Mouse (Mus musculus) MEL-GATA-1-ER (cell line): ENCODE measurements around the gene Il12a.

Source experiments
- DNase-seq: peaks from one replicate; pipeline ENCODE4 v3.0.0-alpha.2; 2012; ENCODE audit warnings: low read depth; ENCODE audit errors: extremely low read depth

Il12a gene

DNA sequence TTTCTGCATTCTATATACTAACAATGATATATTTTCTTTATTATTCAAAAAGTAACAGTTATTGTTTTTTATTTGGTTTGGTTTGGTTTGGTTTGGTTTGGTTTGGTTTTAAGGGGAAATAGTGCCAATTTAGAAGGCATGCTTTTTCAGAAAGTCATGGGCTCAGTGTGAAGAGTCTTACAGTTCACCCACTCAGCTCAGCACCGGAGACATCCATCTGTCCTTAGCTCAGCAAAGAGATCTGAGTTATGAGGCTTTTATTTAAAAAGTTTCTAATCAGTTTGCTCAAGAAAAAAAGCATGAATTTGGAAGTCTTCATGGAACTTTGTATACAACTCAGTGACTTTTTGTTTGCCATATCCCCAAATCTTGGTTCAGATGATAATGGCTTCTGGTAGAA is 6.2 kb upstream of the Il12a start:
- no peak for DNase-seq

DNA sequence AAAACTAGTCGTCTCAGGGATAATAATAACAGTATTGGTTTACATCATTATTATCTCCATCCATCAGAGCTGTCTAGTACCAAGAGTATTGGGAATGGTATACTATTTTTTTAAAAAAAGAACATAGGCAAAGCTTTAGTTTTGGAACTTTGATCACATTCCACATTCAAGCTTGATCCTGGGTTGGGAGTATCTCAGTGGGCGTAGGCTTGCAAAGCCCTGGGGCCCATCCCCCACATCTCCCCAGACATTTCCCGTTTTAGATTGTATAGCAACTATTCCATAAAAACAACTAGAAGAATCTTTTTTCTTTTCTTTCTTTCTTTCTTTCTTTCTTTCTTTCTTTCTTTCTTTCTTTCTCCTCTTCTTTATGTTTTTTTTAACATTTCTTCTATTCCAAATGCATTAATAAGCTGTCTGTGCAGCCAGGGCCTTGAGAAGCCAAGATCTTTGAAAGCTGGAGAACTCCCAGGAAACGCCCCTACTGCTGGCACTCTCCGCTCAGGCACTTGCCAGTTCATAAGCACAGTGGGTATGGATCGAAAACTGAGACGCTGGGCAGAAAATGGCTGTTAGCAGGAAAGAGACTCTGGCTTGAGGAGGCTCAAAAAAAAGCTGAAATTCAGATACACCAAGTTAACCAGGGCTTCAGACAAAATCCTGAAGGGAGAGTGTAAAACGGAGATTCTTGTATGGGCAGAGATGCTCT is 3.4 kb upstream of the Il12a start:
- DNase-seq: no peak

DNA sequence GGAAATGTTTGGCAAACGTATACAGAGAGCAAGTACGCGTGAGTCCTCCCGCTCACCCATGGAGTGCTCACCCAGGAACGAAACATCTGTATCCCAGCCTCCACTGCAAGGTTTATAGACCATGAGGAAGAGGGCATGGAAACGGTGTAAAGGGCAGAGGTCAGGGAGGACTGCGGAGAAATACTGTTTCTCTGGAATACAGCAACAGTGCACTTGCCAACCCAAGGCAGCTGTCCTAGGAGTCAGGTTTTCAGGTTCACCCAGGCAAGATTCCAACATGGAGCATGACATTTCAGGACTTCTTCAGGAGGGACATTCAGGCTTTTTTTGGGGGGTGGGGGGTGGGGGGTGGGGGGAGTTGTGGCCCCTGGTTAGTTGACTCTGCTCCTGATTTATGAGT is 1.1 kb upstream of the Il12a start:
- DNase-seq: no peak

DNA sequence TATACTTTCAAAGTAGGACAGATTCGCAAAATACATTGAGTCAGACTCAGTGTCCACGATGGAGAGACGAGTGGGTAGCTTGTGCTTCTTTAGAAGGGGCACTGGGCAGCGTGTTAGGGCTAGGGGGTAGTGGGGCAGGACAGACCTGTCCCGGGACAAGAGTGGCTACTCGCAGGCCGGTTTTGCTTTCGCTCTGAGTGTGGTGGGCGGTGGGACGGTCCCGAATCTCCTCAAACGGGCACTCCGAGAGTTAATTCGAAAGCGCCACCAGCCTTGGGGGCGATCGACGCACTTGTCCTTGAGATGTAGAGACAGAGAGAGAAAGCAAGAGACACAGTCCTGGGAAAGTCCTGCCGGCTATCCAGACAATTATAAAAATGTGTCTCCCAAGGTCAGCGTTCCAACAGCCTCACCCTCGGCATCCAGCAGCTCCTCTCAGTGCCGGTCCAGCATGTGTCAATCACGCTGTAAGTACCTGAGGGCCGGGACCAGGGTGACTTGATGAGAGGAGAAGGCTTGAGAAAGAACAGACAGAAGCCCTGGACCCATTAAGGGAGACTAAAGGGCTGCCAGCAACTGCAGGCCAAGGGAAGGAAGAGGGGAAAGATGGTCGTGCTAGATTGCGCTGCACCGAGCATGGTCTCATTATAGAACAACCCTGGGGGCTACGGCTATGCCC is 795 bp downstream of the Il12a start:
- no peak for DNase-seq

DNA sequence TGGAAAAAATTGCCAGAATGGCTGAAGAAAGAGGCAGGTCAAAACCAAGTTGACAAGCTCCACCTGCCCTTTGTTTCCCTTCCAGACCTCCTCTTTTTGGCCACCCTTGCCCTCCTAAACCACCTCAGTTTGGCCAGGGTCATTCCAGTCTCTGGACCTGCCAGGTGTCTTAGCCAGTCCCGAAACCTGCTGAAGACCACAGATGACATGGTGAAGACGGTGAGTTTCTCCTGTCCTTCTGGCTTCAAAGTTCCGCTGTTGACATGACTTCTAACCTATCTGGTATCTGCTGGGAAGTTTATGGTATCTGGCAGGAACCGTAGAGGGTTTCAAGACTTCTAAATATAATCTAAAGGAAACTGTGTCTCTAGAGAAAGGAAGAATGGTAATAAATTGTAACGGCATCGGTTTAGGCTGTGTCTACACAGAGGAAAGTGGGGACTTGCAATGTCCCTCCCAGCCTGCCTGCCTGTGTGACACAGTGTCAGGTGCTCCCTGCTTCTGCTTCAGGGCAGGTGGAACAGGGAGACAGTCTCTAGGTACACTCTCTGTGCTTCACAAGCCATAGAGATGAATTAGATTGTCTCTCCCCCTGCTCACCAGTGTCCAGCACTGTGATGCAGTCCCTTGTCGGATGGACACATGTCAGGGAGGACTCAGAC is 1.6 kb downstream of the Il12a start:
- no peak for DNase-seq

DNA sequence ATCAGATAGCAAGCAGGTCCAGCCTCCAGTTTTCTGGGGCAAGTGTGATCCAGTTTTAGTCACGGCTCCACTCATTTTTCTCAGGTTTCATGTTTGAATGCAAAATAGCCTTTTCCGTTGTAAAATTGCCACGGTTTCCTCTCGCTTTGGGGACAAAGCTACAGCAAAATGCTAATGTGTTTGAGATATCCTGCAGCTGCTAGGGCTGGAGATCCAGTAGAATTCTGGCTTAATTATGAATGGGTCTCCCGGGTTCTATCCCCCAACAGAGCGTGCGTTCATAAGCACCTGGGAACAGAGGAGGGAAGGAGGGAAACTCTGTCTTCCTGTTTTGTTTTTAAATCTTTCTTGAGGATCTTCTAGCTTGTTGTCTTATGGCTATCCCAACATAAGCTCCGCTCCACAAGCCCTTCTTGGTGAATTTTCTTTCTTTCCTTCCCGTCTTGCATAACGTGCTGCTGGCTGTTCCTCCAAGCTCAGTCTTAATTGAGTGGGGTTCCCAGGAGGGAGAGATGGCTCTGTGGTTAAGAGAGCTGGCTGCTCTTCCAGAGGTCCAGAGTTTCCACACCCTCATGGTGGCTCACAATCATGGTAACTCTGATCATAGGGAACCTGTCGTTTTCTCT is 2.3 kb downstream of the Il12a start:
- no peak for DNase-seq

DNA sequence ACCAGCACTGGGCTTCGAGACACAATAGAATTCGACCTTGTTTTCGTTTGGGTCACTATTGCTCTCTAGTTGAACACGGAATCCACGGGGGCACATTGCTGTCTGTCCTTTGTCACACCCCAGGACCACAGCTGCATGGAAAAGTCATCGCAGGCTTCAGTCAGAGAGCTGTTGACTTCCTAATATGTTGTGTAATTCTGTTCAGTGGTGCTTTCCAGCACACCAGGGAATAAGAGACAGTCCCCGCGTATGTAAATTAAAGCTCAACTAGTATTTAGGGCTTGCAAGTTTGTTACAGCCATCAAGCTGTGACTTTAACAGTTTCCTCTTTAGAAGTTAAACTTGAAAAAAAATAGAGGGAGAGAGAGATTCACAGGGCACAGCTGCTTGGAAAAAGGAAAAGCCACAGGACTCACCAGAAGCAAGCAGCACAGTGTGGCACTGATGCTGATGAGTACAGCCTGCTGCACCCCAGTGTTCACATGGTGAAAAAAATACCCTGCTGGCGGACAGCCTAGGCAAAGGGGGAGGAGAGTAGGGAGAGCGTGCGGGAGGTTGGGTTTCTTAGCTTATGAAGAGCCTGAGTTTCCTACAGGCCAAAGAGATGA is 3.1 kb downstream of the Il12a start:
- DNase-seq: no peak

DNA sequence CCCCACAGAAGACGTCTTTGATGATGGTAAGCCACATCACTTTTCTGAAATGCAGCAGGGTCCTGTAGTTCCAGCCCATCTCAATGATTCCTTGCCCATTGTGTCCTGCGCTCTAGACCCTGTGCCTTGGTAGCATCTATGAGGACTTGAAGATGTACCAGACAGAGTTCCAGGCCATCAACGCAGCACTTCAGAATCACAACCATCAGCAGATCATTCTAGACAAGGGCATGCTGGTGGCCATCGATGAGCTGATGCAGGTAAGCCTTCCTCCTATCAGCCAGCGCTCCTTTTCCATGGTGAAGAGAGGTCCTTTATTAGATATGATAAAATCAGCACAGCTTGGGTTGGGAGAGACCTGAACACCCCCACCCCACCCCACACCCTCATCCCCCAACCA is 4.9 kb downstream of the Il12a start:
- no peak for DNase-seq

DNA sequence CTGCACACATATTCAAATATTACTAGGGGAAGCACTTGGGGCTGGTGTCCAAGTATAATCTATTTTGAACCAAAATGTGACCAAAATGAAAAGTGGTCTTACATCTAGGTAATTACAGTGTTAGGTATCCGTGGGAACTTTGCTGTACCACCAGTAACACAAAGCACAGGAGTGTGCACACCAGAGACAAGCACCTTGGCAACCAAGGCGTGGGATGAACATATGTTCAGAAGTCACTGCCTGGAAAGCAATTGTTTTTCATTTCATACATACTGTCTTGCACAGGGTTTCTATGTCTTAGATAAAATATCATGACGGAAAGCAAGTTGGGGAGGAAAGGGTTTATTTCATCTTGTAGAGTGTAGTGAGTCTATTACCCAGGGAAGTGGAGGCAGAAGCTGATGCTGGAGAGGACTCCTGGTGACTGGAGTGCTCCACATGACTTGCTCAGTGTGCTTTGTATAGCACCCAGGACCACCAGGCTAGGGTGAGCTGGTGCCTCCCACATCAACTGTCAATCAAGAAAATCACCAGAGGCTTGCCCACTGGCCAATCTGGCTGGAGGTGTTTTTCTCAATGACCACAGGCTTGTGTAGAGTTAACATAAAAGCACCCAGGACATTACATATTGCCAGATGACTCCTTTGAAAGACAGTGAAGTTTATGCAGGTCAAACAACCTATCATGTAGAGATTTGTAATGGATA is 6.2 kb downstream of the Il12a start:
- no peak for DNase-seq

DNA sequence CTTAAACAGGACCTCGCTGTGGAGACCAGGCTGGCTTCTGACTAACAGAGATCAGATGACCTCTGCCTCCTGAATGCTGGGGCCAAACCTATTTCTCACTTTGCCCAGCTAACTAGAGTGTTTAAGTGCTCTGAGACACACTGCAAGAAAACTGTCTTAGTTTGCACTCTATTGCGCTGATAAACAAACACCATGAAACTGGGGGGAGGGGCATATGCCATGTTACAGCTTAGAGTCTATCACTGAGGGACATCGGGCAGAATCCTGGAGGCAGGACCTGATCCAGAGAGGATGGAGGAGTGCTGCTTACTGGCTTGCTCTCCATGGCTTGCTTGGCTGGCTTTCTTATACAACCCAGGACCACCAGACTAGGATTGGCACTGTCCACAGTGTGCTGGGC is 8.2 kb downstream of the Il12a start:
- no peak for DNase-seq

DNA sequence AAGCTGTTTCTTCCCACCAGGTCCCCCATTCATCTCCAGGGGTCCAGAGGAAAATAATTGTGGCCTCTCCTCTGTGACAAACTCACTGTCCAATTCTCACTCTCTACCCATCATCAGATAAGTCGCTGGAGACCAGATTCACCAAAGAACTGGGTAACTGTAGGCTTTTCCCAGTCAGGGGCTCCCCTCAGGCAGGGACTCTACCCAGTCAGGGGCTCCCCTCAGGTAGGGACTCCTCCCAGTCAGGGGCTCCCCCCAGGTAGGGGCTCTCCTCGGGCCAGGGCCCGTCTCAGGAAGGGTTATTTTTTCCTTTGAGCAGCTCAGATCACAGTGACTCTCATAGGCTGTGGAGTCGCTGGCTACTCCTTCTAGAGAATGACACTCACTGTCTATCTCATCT is 9.6 kb downstream of the Il12a start:
- no peak for DNase-seq

DNA sequence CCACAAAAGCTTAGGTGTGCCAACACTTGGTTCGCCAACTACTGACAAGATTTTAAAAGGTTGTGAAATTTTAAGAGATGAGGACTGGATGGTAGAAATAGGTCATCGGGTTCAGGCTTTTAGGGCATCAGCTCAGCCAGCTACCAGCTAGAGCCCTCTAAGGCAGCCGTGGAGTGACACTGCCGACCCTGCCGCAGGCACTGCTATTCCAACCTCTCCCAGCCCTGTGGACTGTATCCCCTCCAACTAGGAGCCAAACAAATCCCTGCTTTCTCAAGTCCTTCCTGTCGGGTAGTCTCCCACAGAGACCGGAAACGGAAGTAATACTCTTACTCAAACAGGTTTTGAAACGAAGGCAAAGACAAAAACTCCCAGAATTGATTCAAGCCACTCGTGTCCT is 15.9 kb downstream of the Il12a start:
- DNase-seq: no peak

DNA sequence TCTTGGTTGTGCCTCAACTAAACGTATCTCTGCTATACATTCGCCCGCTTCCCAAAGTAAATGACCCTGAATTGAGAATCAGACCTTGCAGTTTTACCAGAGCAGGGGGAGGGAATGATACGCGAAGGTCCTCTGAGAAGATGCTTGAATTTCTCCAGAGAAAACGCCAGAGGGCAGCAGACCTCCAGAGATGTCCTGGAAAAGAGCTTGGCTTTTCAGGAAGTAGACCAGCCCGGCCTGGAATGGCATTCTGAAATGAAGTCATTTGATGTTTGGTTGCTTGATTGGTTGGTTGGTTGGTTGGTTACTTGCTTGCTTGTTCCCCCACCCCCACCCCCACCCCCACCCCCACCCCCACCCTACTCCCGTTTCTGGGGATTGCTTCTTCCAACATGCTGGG is 17.8 kb downstream of the Il12a start:
- peak; percentile 73 for DNase-seq

DNA sequence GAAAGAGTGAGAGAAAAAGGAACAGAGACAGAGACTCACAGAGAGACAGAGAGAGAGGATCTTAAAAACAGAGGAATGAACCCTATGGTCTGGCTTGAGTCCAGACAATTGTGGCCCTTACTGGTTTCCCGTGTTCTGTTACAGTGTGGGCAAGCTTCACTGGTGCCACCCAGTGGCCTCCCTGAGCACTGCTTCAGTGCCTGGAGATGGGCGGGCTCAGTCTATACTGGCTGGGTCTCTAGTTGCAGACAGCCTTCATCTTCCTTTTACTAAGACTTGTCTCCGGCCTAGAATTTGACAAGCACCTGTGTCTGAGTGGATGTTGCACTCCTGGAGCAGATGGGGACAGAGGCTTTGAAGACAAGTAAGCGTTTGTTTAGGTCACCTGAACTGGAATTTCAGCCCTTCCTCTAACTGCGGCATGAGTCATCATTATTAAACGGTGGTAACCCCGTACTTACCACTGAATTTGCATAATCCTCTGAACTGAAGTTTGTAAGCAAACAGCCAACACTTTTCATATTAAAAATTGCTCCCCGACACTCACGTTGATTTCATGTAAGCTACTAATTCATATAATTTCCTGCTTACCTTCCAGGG is 18.9 kb downstream of the Il12a start:
- DNase-seq: peak; percentile 89

DNA sequence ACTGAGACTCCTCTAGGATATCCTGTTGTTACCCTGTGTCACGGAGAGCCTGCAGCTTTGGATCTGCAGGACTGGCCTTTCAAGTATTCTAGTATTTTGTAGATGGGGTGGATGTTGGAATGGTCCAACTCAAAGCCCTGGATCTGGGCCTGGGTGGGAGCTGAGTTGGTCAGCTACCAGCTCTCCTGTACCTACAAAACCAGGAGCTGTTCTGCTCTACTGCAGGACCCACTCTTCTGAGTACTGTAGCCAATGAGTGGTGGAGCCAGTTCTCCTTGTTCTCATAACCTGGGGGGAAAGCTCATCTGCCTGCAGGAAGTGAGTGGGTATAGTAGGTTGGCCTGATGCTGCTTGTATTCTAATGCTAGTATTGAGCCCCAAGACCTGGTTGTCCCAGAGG is 20.0 kb downstream of the Il12a start:
- DNase-seq: no peak

DNA sequence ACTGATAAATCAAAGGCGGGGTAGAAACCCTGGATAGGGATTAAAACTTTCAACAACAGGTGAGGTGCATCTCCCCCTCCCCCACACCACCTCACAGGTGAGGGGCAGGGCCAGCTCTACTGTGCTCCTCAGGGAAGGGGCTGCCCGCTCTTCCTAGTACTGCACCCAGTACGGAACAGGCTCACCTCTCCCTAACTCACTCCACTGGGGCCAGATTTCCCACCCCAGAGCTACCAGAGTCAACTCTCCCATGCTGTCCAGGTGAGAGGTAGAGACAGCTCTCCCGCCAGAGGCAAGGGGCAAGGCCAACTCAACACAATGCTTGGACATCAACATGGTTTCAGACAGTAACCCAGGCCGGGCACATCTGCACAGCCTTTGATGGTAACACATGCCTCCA is 21.1 kb downstream of the Il12a start:
- no peak for DNase-seq

DNA sequence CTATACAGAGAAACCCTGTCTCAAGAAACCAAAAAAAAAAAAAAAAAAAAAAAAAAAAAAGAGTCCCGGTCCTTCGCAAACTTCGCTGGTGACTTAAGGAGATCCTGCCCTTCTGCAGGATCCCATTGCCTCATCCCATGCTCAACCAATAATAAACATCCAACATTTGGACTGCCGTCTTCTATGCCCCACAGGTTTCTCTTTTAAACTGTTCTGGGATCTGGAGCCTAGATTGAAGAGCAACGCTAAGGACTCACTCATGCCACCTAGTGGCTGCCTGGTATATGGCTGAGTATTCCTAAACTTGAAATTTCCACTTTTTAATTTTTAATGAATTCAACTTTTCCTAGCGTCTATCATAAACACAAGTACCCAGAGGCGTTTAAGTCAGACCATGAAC is 23.1 kb downstream of the Il12a start:
- DNase-seq: peak; percentile 56

DNA sequence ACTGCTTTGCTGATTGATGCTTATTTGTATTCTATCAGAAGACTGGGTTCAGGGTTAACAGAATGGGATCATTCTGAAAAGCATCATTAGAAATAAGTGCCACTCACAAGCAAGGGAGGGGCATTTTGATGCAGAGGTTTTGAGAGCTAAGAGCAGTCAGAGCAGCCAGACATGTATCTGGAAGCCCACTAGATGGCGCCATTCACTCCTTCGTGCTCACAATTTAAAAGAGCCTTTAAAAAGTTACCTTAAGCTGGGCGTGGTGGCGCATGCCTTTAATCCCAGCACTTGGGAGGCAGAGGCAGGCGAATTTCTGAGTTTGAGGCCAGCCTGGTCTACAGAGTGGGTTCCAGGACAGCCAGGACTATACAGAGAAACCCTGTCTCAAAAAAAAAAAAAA is 26.9 kb downstream of the Il12a start:
- DNase-seq: peak; percentile 54

DNA sequence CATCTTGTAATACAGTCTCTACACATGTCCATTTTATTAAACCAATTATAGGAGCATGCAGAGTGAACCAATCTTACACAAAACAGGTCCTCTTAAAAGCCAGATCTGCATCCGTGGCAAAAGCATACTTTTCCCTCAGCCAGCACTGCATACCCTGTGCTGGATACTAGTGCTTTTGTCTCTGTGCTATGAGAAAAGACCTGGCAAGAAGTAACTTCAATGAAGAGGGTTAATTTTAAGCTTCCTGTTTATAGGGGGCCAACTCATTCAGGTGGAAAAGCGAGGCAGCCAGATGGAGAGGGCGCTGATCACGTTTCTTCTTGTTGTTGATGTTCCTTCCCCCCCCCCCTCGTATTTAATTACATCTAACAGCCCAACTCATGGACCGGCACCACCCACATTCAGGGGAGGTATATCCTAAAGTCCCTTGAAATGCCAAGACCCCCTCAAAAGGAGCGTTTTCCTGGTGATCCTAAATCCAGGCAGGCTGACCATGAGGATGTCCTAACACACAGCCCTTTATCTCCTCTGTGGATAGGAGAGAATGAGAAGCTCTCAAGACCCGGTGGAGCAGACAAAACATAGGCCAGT is 28.9 kb downstream of the Il12a start:
- no peak for DNase-seq

DNA sequence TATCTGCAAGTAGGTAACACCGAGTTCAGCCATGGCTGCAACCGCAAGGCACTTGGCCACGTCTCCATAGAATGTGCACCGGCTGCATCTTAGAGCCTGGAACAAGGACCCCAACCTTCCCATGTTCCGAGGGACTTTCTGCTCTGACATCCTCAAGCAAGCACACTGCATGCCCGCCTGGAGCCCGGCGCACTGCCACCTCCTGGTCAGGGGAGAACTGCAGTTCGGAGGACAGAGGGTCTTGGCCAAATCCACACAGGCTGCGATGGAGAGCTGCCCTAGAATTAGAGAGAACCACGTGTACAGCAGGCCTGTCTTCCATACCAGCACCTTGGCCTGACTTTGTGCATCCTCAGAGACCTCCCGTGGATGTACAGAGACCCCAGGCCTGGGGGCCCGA is 29.8 kb downstream of the Il12a start:
- DNase-seq: no peak

DNA sequence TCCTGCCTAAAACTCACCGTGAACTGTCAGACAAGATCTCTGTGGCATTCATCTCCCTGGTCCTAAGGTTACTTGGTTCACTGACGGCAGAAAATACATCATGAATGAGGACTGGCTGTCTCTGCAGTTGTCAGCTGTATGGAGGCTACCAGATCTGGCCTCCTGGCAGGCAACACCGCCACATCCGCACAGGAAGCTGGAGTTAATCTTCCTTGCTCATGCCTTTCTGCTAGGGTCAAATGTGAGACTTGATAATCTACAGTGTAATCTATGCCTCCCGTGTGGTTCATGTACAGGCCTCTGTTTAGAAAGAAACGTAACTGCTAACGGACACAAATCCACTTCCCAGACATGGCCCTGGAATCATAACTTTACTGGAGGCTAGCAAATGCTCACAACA is 51.5 kb downstream of the Il12a start:
- no peak for DNase-seq
